Mouse (Mus musculus): ENCODE results near the gene Dmwd.
"Not testable (repeated sequence)": the region's sequence is repeated elsewhere in the genome, so short reads cannot be mapped to it uniquely, and the experiment has no call there.

Dmwd gene

GRCm38 (mm10) chr7:19067935-19068334, 8.1 kb upstream of the Dmwd start:
- in situ Hi-C loops (cut with MboI; ENCODE audit: low pct_unique_long_range_greater_than_20kb in 1 of 2, low sequenced_read_pairs in 2 of 2, unreplicated experiment in 1 of 2): no loop called here

GRCm38 (mm10) chr7:19068707-19069106, 7.3 kb upstream of the Dmwd start:
- in situ Hi-C loops (cut with MboI; ENCODE audit: low pct_unique_long_range_greater_than_20kb in 1 of 2, low sequenced_read_pairs in 2 of 2, unreplicated experiment in 1 of 2): no loop called here

- in situ Hi-C loops (cut with MboI; ENCODE audit: low pct_unique_long_range_greater_than_20kb in 1 of 2, low sequenced_read_pairs in 2 of 2, unreplicated experiment in 1 of 2): no loop called here
Measured at GRCm38 (mm10) chr7:19069500-19069899, 6.5 kb upstream of the Dmwd start.

GRCm38 (mm10) chr7:19071024-19071423, 5.0 kb upstream of the Dmwd start:
- in situ Hi-C loops (cut with MboI; ENCODE audit: low pct_unique_long_range_greater_than_20kb in 1 of 2, low sequenced_read_pairs in 2 of 2, unreplicated experiment in 1 of 2): not testable (repeated sequence)

GRCm38 (mm10) chr7:19073504-19073903, 2.5 kb upstream of the Dmwd start:
- in situ Hi-C loops (cut with MboI; ENCODE audit: low pct_unique_long_range_greater_than_20kb in 1 of 2, low sequenced_read_pairs in 2 of 2, unreplicated experiment in 1 of 2): no loop called here

- in situ Hi-C loops (cut with MboI; ENCODE audit: low pct_unique_long_range_greater_than_20kb in 1 of 2, low sequenced_read_pairs in 2 of 2, unreplicated experiment in 1 of 2): no loop called here
Measured at GRCm38 (mm10) chr7:19074494-19074893, 1.5 kb upstream of the Dmwd start.

- in situ Hi-C loops (cut with MboI; ENCODE audit: low pct_unique_long_range_greater_than_20kb in 1 of 2, low sequenced_read_pairs in 2 of 2, unreplicated experiment in 1 of 2): no loop called here
Measured at GRCm38 (mm10) chr7:19075231-19075630, 796 bp upstream of the Dmwd start.

- in situ Hi-C loops (cut with MboI; ENCODE audit: low pct_unique_long_range_greater_than_20kb in 1 of 2, low sequenced_read_pairs in 2 of 2, unreplicated experiment in 1 of 2): no loop called here
Measured at GRCm38 (mm10) chr7:19076586-19076991, 562 bp downstream of the Dmwd start.

GRCm38 (mm10) chr7:19077761-19078160, 1.7 kb downstream of the Dmwd start:
- in situ Hi-C loops (cut with MboI; ENCODE audit: low pct_unique_long_range_greater_than_20kb in 1 of 2, low sequenced_read_pairs in 2 of 2, unreplicated experiment in 1 of 2): no loop called here

GRCm38 (mm10) chr7:19078732-19079131, 2.7 kb downstream of the Dmwd start:
- in situ Hi-C loops (cut with MboI; ENCODE audit: low pct_unique_long_range_greater_than_20kb in 1 of 2, low sequenced_read_pairs in 2 of 2, unreplicated experiment in 1 of 2): no loop called here

GRCm38 (mm10) chr7:19080451-19080950, 4.5 kb downstream of the Dmwd start:
- in situ Hi-C loops (cut with MboI; ENCODE audit: low pct_unique_long_range_greater_than_20kb in 1 of 2, low sequenced_read_pairs in 2 of 2, unreplicated experiment in 1 of 2): no loop called here

- in situ Hi-C loops (cut with MboI; ENCODE audit: low pct_unique_long_range_greater_than_20kb in 1 of 2, low sequenced_read_pairs in 2 of 2, unreplicated experiment in 1 of 2): no loop called here
Measured at GRCm38 (mm10) chr7:19082171-19082570, 6.1 kb downstream of the Dmwd start.

- in situ Hi-C loops (cut with MboI; ENCODE audit: low pct_unique_long_range_greater_than_20kb in 1 of 2, low sequenced_read_pairs in 2 of 2, unreplicated experiment in 1 of 2): no loop called here
Measured at GRCm38 (mm10) chr7:19083096-19083495, 7.1 kb downstream of the Dmwd start.

GRCm38 (mm10) chr7:19083701-19084100, 7.7 kb downstream of the Dmwd start, which contains the start of gene Dmpk:
Dmpk (plus strand) TSS chr7:19083849.
- in situ Hi-C loops (cut with MboI; ENCODE audit: low pct_unique_long_range_greater_than_20kb in 1 of 2, low sequenced_read_pairs in 2 of 2, unreplicated experiment in 1 of 2): no loop called here

- in situ Hi-C loops (cut with MboI; ENCODE audit: low pct_unique_long_range_greater_than_20kb in 1 of 2, low sequenced_read_pairs in 2 of 2, unreplicated experiment in 1 of 2): no loop called here
Measured at GRCm38 (mm10) chr7:19084277-19084771, 8.3 kb downstream of the Dmwd start.

GRCm38 (mm10) chr7:19084921-19085473, 9.0 kb downstream of the Dmwd start:
- in situ Hi-C loops (cut with MboI; ENCODE audit: low pct_unique_long_range_greater_than_20kb in 1 of 2, low sequenced_read_pairs in 2 of 2, unreplicated experiment in 1 of 2): no loop called here

- in situ Hi-C loops (cut with MboI; ENCODE audit: low pct_unique_long_range_greater_than_20kb in 1 of 2, low sequenced_read_pairs in 2 of 2, unreplicated experiment in 1 of 2): no loop called here
Measured at GRCm38 (mm10) chr7:19085495-19085894, 9.5 kb downstream of the Dmwd start.

- in situ Hi-C loops (cut with MboI; ENCODE audit: low pct_unique_long_range_greater_than_20kb in 1 of 2, low sequenced_read_pairs in 2 of 2, unreplicated experiment in 1 of 2): no loop called here
Measured at GRCm38 (mm10) chr7:19086042-19086441, 10.0 kb downstream of the Dmwd start.

GRCm38 (mm10) chr7:19086760-19087159, 10.7 kb downstream of the Dmwd start:
- in situ Hi-C loops (cut with MboI; ENCODE audit: low pct_unique_long_range_greater_than_20kb in 1 of 2, low sequenced_read_pairs in 2 of 2, unreplicated experiment in 1 of 2): no loop called here

GRCm38 (mm10) chr7:19088813-19089212, 12.8 kb downstream of the Dmwd start:
- in situ Hi-C loops (cut with MboI; ENCODE audit: low pct_unique_long_range_greater_than_20kb in 1 of 2, low sequenced_read_pairs in 2 of 2, unreplicated experiment in 1 of 2): no loop called here
